Mouse (Mus musculus) cerebellum, adult 2 months (tissue): ENCODE measurements at regions not wholly inside any gene's neighbourhood (a gene's known extent, or its start where the extent isn't known, plus 50 kb on each side); places are given as distances from the start of the nearest gene placed in this dataset.

ENCODE experiments used
- DNase-seq, 2 experiments: peaks; one replicate each; pipeline ENCODE4 v3.0.0; 2021
- H3K27ac ChIP-seq: fragments of 200-500 bp; 2 replicates; pipeline ENCODE4 v1.5.1; 2012; ENCODE audit warnings: low read length, control low read depth, inconsistent platforms; ENCODE audit not compliant: insufficient read depth
- H3K27me3 ChIP-seq: fragments of 200-500 bp; 2 replicates; pipeline ENCODE4 v1.6.1; 2012; ENCODE audit warnings: inconsistent platforms, mild to moderate bottlenecking, low read length, moderate library complexity; ENCODE audit not compliant: control insufficient read depth, insufficient read depth
- H3K4me1 ChIP-seq: fragments of 200-500 bp; 2 replicates; pipeline ENCODE4 v1.6.1; 2011; ENCODE audit warnings: low read length; ENCODE audit not compliant: control insufficient read depth, insufficient read depth
- H3K4me3 ChIP-seq: fragments of 200-500 bp; replicated peaks from 2 replicates; pipeline ENCODE3; 2011; ENCODE audit warnings: mild to moderate bottlenecking, low read depth, low read length, control low read depth; ENCODE audit not compliant: insufficient read depth
- CTCF ChIP-seq: fragments of 200-500 bp; IDR thresholded peaks from 2 replicates; pipeline ENCODE4 v1.5.1; 2011; ENCODE audit warnings: low read depth, mild to moderate bottlenecking, control low read depth, low read length, moderate library complexity, borderline replicate concordance; ENCODE audit not compliant: insufficient read depth
- POLR2A ChIP-seq: fragments of 200-500 bp; IDR thresholded peaks from 2 replicates; pipeline ENCODE4 v1.6.1; 2011; ENCODE audit warnings: low read length, control low read depth, borderline replicate concordance; ENCODE audit not compliant: insufficient read depth
- WGBS: fragments of 180-500 bp; shearing (Covaris S2); methylation state at CpG from one replicate; pipeline ENCODE4 v1.1.7; 2018; 5-methylcytosine and 5-hydroxymethylcytosine counted together

- Histone ChIP-seq H3K4me1 (no peaks in the 10 kb centered on the region), H3K4me3 (no peak overlapping the region), H3K27ac (no peak overlapping the region), H3K27me3 (no peaks in the 10 kb centered on the region)
- DNase-seq = no peak
- 72% methylated on average over 7 of the region's 7 CpGs for WGBS
- TF ChIP-seq CTCF = no peak
- TF ChIP-seq POLR2A = no peak
Measured at GRCm38 (mm10) chr3:41332481-41332880, 223.1 kb upstream of the Jade1 start.

DNA sequence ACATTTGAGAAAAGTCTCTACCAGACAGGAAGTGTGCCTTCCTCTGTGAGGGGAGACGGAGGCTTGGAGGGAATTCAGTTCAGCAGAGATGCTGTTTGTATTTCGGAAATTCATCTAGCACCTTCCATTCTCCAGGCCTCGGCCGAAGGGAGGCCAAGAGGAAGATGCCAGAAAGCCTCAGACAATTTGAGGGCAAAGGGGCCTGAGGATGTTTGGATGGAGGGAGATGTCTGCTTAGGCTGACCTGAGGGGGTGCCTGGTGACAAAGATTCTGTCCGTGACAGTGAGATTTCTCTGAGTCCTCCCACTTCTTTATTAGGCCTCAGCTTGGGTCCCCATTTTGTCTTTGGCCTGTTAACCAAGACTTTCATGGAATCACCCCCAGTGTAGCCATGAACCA is 225.2 kb upstream of the Jade1 start:
- Histone ChIP-seq H3K27me3 (no peaks in the 10 kb centered on the region), H3K4me3 (no peak overlapping the region), H3K27ac (no peak overlapping the region), H3K4me1 (no peaks in the 10 kb centered on the region)
- DNase-seq = no peak
- no peak for TF ChIP-seq CTCF
- TF ChIP-seq POLR2A = no peak
- WGBS = 96% methylated on average over 5 of the region's 5 CpGs

- 71% methylated on average over 1 of the region's 1 CpGs for WGBS
- Histone ChIP-seq H3K27me3 (no peaks in the 10 kb centered on the region), H3K27ac (no peak overlapping the region), H3K4me1 (no peaks in the 10 kb centered on the region), H3K4me3 (no peak overlapping the region)
- TF ChIP-seq CTCF = no peak
- no peak for TF ChIP-seq POLR2A
- DNase-seq = no peak
Measured at GRCm38 (mm10) chr3:41328828-41329227, 226.7 kb upstream of the Jade1 start.

DNA sequence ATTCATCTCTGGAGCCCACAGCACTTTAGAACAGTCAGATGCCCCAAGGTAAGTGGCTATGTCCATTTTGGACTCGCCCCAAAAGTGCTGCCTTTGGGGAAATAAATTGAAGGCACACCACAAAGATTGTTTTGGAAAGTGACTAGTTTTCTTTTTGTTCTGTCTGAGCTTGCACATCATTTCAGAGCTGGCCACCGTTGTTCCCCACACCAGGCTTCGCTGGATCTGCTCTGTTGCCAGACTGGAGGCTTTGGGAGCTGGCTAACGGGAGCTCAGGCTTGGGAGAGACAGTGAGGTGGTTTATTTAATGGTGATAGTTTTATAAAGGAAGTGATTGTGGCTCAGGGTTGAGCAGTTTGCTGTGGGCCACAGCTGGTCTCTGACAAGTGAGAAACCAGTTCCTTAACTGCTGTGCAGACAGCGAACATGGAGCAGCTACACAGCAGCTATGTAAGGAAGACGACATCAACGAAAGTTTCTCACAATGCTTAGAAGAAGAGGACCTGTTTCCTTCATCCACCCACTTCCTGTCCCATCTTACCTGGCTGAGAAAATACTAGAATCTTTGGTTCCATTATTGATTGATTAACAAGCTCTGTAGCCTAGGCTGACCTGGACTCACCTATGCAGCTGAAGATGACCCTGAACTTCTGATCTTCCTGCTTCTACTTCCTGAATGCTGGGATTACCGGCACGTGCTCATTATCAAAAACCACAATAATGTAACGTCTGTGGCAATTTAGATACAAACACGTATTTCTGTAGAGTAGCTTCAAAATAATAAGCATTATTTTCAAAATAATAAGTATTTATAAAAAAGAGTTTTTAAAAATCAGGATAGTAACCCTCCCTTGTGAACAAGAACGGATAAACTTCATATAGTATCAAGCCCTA is 229.1 kb upstream of the Jade1 start:
- H3K27ac ChIP-seq = no peak overlapping the region
- WGBS = 76% methylated on average over 12 of the region's 12 CpGs
- no peak overlapping the region for H3K4me3 ChIP-seq
- DNase-seq = no peak
- TF ChIP-seq CTCF (no peak), POLR2A (no peak)
- no peaks in the 10 kb centered on the region for H3K27me3 ChIP-seq
- H3K4me1 ChIP-seq = no peaks in the 10 kb centered on the region

DNA sequence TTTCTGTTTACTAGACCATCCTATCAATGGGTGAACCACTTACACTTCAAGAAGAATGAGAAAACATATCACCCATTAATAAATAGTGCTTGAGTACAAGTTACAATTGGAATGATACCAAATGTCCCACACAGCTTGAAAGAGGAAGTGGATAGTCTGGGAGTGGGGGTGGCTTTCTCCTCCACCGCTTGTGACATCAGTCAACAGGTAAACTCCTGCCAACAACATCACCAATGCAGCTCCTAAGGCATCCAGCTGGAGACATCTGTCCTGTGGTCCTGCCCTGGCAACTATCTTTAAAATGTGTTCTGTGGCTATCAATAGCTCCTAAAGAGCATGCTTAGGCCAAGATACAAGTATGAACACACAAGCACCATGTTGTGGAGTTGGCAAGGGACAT is 233.7 kb upstream of the Jade1 start:
- no peak overlapping the region for H3K27ac ChIP-seq
- no peak for TF ChIP-seq CTCF
- no peaks in the 10 kb centered on the region for H3K27me3 ChIP-seq
- no peaks in the 10 kb centered on the region for H3K4me1 ChIP-seq
- no peak overlapping the region for H3K4me3 ChIP-seq
- DNase-seq = no peak
- 93% methylated on average over 1 of the region's 1 CpGs for WGBS

GRCm38 (mm10) chr3:41319214-41319856 is 236.2 kb upstream of the Jade1 start:
- H3K27ac ChIP-seq = no peak overlapping the region
- TF ChIP-seq CTCF = no peak

GRCm38 (mm10) chr3:41318232-41319131 is 235.6 kb upstream of the Pgrmc2 start:
- Histone ChIP-seq H3K27me3 (no peaks in the 10 kb centered on the region), H3K27ac (no peak overlapping the region), H3K4me3 (no peak overlapping the region), H3K4me1 (no peaks in the 10 kb centered on the region)
- 71% methylated on average over 12 of the region's 12 CpGs for WGBS
- peak; percentile 19 to 62 for DNase-seq
- no peak for TF ChIP-seq POLR2A
- no peak for TF ChIP-seq CTCF

More at GRCm38 (mm10) chr3:41319214-41319856, 236.2 kb upstream of the Jade1 start:
- no peak for DNase-seq
- Histone ChIP-seq H3K4me1 (no peaks in the 10 kb centered on the region), H3K4me3 (no peak overlapping the region), H3K27me3 (no peaks in the 10 kb centered on the region)
- 55% methylated on average over 5 of the region's 5 CpGs for WGBS
